Mouse (Mus musculus) hindbrain, embryonic 13.5 days (tissue): ENCODE data around the gene Olfr1506. TPM values are rescaled to one million over a fixed set of nuclear protein-coding genes. Genes with fewer than 3 reads are reported as not detected.
A peak's percentile ranks its signal among the peaks of the same experiment; 100 is the strongest.
"Not testable (repeated sequence)": the region's sequence is repeated elsewhere in the genome, so short reads cannot be mapped to it uniquely, and the experiment has no call there.

Source experiments
- ATAC-seq: fragments of 200-750 bp; cut with Nextera tagmentation; 2 replicates; pipeline ENCODE4 v1.8.0; 2017; ENCODE audit warnings: moderate TSS enrichment; ENCODE audit not compliant: low FRiP score
- H3K27ac ChIP-seq: fragments of 300-500 bp; sonication (generic); 2 replicates; pipeline ENCODE4 v1.5.1; 2015; ENCODE audit warnings: inconsistent platforms, mild to moderate bottlenecking, moderate library complexity
- H3K27me3 ChIP-seq: fragments of 300-500 bp; sonication (generic); 2 replicates; pipeline ENCODE4 v1.6.1; 2015; ENCODE audit warnings: mild to moderate bottlenecking, inconsistent platforms
- H3K36me3 ChIP-seq: fragments of 300-500 bp; sonication (generic); 2 replicates; pipeline ENCODE4 v1.6.1; 2015; ENCODE audit warnings: mild to moderate bottlenecking, inconsistent platforms
- H3K4me1 ChIP-seq: fragments of 300-500 bp; sonication (generic); replicated peaks from 2 replicates; pipeline ENCODE4 v1.6.1; 2015; ENCODE audit warnings: inconsistent platforms
- H3K4me2 ChIP-seq: fragments of 300-500 bp; sonication (generic); 2 replicates; pipeline ENCODE4 v1.6.1; 2015; ENCODE audit warnings: inconsistent platforms, mild to moderate bottlenecking, moderate library complexity
- H3K4me3 ChIP-seq: fragments of 300-500 bp; sonication (generic); 2 replicates; pipeline ENCODE4 v1.5.1; 2015; ENCODE audit warnings: mild to moderate bottlenecking, inconsistent platforms
- H3K9ac ChIP-seq: fragments of 300-500 bp; sonication (generic); 2 replicates; pipeline ENCODE4 v1.6.1; 2015; ENCODE audit warnings: mild to moderate bottlenecking, inconsistent platforms
- H3K9me3 ChIP-seq: fragments of 300-500 bp; sonication (generic); 2 replicates; pipeline ENCODE4 v1.6.1; 2016; ENCODE audit warnings: inconsistent platforms
- WGBS: fragments of 180-500 bp; shearing (Covaris S2); methylation state at CpG from one replicate; pipeline ENCODE4 v1.1.7; 2015; 5-methylcytosine and 5-hydroxymethylcytosine counted together
- polyA plus RNA-seq: library from polyadenylated mRNA; unstranded; fragments of >200 nt; fragmentation: Nextera tagmentation; extraction: Ambion mirVana; gene quantifications from 2 replicates; pipeline ENCODE4 v1.2.1, GENCODE M21; 2015

Gene Olfr1506
- not detected in 2 replicates for polyA plus RNA-seq

DNA sequence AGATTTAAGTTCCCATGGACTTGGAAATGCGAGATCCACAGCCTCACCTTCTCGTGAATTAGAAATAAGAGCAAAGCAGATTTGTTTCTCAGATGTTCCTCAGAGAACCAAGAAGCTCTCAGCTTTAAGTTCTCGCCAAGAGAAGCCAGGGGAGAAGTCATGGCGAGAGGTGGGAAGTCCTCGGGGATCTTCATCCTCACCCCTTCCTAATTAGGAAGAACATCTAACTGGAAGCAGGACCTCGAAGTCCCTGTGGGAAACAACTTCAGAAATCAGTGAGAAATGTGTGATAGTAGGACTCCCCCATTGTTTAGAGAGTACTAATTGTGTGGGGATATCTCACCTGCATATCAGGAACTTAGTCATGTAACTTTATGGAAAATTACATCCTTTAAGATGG lies at the start of gene Olfr1506:
Gene Olfr1506, minus strand, starts transcription at position 101 of the 400 bp plus-strand sequence.
- H3K27ac ChIP-seq, H3K27me3 ChIP-seq, H3K36me3 ChIP-seq, H3K4me1 ChIP-seq, H3K4me3 ChIP-seq, H3K9ac ChIP-seq, H3K4me2 ChIP-seq, H3K9me3 ChIP-seq, ATAC-seq: not testable (repeated sequence)
- WGBS = no CpG with 5 or more reads among the region's 6 CpGs

DNA sequence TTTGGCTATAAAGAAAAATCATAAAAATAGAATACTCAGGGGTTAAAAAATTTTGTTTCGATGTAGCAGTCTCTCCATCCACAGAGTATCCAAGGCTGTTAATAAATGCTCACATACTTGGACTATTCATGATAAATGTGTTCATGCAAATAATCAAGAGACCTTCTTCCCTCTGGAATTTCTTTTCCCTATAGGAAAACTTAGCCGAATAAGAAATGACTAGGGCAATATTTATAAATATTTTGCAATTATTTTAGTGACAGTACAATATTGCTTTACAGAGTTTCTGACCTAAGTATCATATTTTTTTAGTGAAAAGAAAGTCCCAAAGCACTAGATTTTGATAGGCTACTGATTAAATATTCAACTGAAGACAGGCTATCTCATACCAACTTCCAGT lies 46.6 kb upstream of the Olfr1506 start, which contains the start of gene Olfr1271:
Gene Olfr1271, minus strand, starts transcription at position 101 of the 400 bp plus-strand sequence.
- no peaks in the 10 kb centered on the region for H3K4me1 ChIP-seq
- H3K36me3 ChIP-seq = no peaks in the 10 kb centered on the region
- no peaks in the 10 kb centered on the region for H3K27me3 ChIP-seq
- no peak within 1 kb of the TSS for H3K4me3 ChIP-seq
- H3K9ac ChIP-seq = no peak within 1 kb of the TSS
- no peak for ATAC-seq
- H3K27ac ChIP-seq = no peak within 1 kb of the TSS
- no peak within 1 kb of the TSS for H3K4me2 ChIP-seq
- 92% methylated on average over 2 of the region's 2 CpGs for WGBS
- no peaks in the 10 kb centered on the region for H3K9me3 ChIP-seq

DNA sequence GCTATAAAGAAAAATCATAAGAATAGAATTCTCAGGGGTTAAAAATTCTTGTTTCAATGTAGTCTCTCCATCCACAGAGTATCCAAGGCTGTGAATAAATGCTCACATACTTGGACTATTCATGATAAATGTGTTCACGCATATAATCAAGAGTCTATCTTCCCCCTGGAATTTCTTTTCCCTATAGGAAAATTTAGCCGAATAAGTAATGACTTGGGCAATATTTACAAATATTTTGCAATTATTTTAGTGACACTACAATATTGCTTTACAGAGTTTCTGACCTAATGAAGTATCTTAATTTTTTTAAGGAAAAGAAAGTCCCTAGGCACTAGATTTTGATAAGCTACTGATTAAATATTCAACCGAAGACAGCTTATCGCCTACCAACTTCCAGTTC lies 33.2 kb upstream of the Olfr1506 start, which contains the start of gene Olfr142:
Gene Olfr142, minus strand, starts transcription at position 101 of the 400 bp plus-strand sequence.
- 95% methylated on average over 4 of the region's 4 CpGs for WGBS
- Histone ChIP-seq H3K9ac (no peak within 1 kb of the TSS), H3K9me3 (no peaks in the 10 kb centered on the region), H3K27me3 (no peaks in the 10 kb centered on the region), H3K4me1 (no peaks in the 10 kb centered on the region), H3K27ac (no peak within 1 kb of the TSS), H3K4me3 (no peak within 1 kb of the TSS), H3K4me2 (no peak within 1 kb of the TSS), H3K36me3 (no peaks in the 10 kb centered on the region)
- ATAC-seq = no peak

DNA sequence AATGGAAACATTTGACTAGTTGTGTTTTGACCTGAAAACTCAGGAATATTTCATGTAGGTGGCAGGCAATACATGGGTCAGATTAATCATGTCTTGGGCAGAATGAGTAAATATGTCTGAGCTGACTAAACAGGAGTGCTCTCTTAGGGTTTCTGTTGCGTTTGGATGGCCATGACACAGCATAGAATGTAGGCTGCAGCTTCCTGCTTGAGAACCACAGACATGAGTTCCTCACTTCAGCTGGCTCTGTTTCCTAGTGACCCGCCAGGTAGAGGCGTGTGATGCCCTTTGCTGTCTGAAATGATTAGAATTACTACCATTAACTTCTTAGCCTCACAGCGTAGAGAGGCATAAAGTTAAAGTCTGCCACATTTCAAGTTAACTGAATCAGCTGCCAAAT lies 24.7 kb downstream of the Olfr1506 start:
- ATAC-seq, H3K9ac ChIP-seq, H3K4me3 ChIP-seq, H3K9me3 ChIP-seq, H3K27me3 ChIP-seq, H3K36me3 ChIP-seq, H3K27ac ChIP-seq, H3K4me2 ChIP-seq, H3K4me1 ChIP-seq: not testable (repeated sequence)
- no CpG with 5 or more reads among the region's 4 CpGs for WGBS

DNA sequence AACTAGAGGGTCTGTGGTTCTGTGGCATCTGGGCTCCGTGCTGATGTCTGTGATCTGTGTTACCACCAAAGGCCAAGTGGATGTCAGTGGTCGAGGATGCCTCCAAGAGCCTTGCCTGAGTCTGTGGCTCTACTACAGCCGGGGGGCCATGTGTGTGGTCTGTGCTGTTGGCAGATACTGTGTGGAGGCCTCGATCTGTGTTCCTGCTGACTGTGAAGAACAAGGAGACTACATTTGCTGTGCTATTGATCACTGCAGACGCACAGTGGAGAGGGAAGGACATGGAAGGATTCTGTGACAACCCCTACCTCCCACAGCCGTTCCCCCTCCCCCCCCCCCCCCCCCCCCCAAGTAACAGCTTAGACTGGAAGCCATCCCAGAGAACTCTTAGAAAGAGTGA lies 29.0 kb downstream of the Olfr1506 start:
- not testable (repeated sequence) for ATAC-seq, H3K36me3 ChIP-seq, H3K9me3 ChIP-seq, H3K4me3 ChIP-seq, H3K27me3 ChIP-seq, H3K9ac ChIP-seq, H3K27ac ChIP-seq, H3K4me1 ChIP-seq, H3K4me2 ChIP-seq
- WGBS = no CpG with 5 or more reads among the region's 6 CpGs

DNA sequence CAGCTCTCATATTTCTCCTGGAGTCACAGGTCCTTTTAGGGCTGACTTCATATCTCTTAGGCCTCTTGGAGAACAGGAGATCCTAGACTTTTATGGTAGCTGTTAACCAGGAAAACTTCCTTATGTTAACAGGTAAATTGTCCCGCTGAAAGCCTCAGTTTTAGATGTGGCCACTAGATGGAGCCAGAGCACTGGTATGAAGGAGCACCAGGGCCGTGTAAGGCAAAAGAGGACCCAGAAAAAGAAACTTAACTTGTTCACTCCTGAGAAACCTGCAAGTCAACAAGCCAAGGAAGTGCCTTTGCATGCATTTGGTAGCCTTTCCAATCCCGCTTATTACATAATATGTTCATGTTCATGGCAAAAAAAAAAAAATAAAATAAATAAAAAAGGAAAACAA lies 29.5 kb downstream of the Olfr1506 start:
- WGBS = no CpG with 5 or more reads among the region's 3 CpGs
- not testable (repeated sequence) for H3K4me3 ChIP-seq, H3K27me3 ChIP-seq, H3K9ac ChIP-seq, H3K4me1 ChIP-seq, H3K9me3 ChIP-seq, H3K27ac ChIP-seq, H3K4me2 ChIP-seq, H3K36me3 ChIP-seq
- ATAC-seq = 0 out of 2 replicates have a peak, but pooled peaks have one; percentile 61

DNA sequence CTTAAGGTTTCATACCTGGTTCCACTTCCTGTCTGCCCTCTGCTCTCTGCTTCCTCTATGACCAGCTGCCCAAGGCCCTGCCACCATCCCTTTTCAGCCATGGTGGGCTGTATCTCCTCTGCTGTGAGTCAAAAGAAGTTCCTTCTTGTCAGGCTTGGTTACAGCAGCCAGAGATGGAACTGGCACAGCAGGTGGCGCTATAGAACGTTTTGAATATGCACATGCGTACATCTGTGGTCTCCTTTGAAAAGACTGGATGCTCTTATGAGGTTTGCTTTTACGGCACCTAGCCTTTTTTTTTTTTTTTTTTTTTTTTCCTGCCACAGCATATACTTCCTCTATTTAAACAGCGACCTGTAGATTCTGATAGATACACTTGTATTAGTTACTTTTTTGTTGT lies 37.2 kb downstream of the Olfr1506 start:
- H3K4me1 ChIP-seq, H3K4me3 ChIP-seq, H3K36me3 ChIP-seq, H3K4me2 ChIP-seq, H3K27me3 ChIP-seq, ATAC-seq, H3K27ac ChIP-seq, H3K9me3 ChIP-seq, H3K9ac ChIP-seq: not testable (repeated sequence)
- no CpG with 5 or more reads among the region's 5 CpGs for WGBS

DNA sequence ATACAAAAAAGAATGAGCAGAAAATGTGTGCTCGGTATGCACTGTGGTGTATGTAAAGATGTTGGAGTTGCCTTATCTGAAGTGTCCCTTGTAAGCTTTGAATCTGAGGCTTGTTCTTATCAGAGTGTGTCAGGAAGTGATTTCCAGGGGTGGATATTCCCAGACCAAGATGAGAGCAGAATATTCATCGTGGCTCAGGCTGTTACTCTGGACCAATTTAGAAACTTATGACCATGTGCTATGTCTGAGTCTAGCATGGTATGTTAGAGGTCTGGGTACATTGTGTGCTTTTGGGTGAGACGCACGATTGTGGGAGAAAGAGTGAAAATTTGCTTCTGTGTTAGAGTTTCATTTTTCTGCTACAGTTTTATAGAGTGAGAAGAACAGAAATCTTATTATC lies 38.2 kb downstream of the Olfr1506 start:
- H3K4me2 ChIP-seq, H3K9ac ChIP-seq, H3K4me3 ChIP-seq, ATAC-seq, H3K27me3 ChIP-seq, H3K27ac ChIP-seq, H3K4me1 ChIP-seq, H3K36me3 ChIP-seq, H3K9me3 ChIP-seq: not testable (repeated sequence)
- WGBS = no CpG with 5 or more reads among the region's 4 CpGs

Other genes with a start within 250 kb of the Olfr1506 start
- gene Olfr1261, start 233.3 kb downstream of the Olfr1506 start, polyA plus RNA-seq = not detected in 2 replicates
- not detected in 2 replicates for gene Olfr1262, start 224.3 kb downstream of the Olfr1506 start, polyA plus RNA-seq
- gene Olfr1263, start 212.4 kb downstream of the Olfr1506 start, polyA plus RNA-seq = not detected in 2 replicates
- not detected in 2 replicates for gene Olfr1264, start 198.9 kb downstream of the Olfr1506 start, polyA plus RNA-seq
- not detected in 2 replicates for gene Olfr1265, start 189.2 kb downstream of the Olfr1506 start, polyA plus RNA-seq
- not detected in 2 replicates for gene Olfr140, start 160.9 kb downstream of the Olfr1506 start, polyA plus RNA-seq
- not detected in 2 replicates for gene Olfr1269, start 103.1 kb downstream of the Olfr1506 start, polyA plus RNA-seq
- gene Olfr32, start 82.2 kb downstream of the Olfr1506 start, polyA plus RNA-seq = 0.06 TPM in 1 of 2 replicates, not detected in the other
- not detected in 2 replicates for gene Olfr1270, start 71.4 kb downstream of the Olfr1506 start, polyA plus RNA-seq
- not detected in 2 replicates for gene Olfr142, start 33.1 kb upstream of the Olfr1506 start, polyA plus RNA-seq
- gene Olfr1271, start 46.5 kb upstream of the Olfr1506 start, polyA plus RNA-seq = not detected in 2 replicates
- not detected in 2 replicates for gene Olfr1272, start 68.3 kb upstream of the Olfr1506 start, polyA plus RNA-seq
- gene Gm13769, start 97.7 kb upstream of the Olfr1506 start, polyA plus RNA-seq = not detected in 2 replicates
- not detected in 2 replicates for gene Olfr1274-ps, start 174.2 kb upstream of the Olfr1506 start, polyA plus RNA-seq